Mouse (Mus musculus): ENCODE measurements at regions not wholly inside any gene's neighbourhood (a gene's known extent, or its start where the extent isn't known, plus 50 kb on each side); places are given as distances from the start of the nearest gene placed in this dataset.
"Not testable (repeated sequence)": the region's sequence is repeated elsewhere in the genome, so short reads cannot be mapped to it uniquely, and the experiment has no call there.

DNA sequence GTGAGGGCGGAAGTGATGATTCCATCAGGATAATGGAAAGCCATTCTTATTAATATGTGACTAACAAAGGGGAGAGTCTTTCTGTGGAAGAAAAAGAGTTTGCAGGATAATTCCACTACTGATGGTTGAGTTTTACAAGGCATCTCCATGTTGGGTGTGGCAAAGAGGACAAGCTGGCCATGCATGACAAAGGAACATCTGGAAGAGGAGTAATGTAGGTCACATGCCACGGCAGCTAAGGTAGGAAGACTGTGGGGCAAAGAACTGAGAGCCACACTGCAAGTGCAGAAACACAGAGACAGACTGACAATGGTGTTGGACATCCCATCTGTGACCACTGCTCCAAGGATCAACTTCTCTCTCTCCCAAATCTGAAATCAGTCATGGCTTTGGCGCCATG lies 196.4 kb upstream of the Gdi2 start:
- DNase-seq (ENCODE audit: low spot score in 2 of 2) = no peak

DNA sequence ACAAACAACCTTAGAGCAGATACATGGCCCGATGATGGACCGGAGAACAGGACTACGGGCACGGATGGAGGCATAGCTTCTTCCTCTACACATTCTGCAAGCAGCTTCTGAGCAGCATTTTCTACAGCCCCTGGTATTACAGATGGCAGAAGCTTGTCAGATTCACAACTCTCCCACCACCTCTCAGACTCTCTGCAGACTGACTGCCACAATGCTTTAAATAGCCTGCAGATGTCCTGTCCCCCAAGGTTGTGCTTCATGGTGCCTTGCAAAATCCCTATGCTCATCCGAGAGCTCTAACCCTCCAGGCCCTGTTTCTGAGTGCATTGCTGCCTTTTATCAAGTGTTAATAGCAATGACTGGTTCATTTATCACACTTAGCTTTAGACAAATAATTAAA lies 194.3 kb upstream of the Gdi2 start:
- DNase-seq (ENCODE audit: low spot score in 2 of 2) = peak; percentile 24 to 56

DNA sequence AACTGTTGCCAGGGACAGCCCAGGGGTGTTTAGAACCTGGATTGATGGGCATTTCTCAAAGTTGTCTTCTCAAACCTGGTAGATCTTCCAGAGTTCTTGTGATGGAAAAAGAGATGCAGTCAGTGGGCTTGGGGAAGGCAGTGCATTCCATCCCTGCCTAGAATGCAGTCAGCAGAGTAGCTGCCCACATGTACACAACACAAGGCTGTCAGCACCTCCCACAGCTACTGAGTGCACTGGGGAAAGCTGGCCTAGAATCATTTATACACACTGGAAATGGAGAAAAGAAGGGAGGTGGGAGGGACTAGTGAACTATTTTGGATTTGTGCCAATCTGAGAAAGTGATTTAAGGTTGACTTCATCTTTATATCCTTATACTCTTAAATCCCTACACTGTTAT lies 183.0 kb upstream of the Gdi2 start:
- peak; percentile 3 to 57 for DNase-seq (ENCODE audit: low spot score in 2 of 2)

DNA sequence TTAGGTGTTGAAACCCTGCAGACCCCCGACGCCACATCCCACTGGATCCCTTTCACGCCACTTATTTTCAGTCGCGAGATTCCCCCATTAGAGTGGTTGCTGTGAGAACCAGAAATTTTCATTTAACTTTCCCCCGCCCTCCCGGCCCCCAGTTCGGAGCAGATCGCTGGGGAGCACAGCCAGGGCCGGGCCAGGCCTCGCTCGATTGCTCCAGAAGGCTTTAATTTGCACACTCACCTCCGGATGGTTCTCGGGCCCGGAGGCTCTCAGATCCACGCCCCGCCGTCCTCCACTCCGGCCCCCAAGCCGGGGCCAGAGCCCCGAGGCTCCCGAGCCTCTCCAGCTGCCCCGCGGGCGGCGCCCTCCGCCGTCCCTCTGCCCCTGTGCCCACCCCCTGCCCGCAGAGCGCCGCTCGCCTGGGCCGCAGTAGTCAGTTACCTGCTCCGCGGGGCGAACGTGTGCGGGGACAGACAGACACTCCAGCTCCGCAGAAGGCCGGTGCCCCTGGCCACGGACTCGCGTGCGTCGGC lies 179.7 kb upstream of the Gdi2 start:
- DNase-seq (ENCODE audit: low spot score in 2 of 2) = peak in 1 of 2 experiments; percentile 6

DNA sequence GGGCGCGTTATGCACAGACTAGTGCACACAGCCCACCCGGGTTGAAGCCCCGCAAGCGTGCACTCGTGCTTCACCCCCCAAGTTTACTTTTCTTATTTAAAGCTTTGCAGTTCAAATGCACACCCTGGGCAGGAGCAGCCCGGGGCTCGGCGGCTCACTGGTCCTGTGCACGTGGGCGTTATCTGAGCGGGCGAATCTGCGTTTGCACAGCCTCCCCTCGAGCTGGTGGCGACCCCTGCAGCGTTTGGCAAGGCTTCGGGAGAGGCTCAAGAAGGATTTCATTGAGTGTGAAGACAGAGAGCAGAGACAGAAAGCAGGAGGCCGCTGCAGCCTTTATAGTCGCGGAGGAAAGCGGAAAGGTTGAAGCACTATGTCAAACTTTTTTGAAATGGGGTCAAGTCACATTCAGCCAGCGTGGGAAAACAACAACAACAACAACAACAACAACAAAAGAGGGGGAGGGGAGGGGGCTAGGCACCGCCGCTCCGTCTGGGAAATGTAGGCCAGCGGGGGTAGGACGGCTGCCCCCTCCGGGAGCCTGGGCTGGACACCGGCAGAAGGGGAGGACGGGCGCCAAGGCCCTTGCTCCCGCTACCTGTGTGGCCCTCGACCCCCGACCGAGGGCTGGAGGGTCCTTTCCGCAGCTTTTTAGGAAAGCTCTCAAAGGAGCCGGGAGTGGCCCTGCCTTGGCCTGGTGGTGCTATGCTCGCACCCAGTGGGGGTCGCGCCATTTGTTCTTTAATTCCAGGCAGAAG lies 178.7 kb upstream of the Gdi2 start:
- peak; percentile 12 to 40 for DNase-seq (ENCODE audit: low spot score in 2 of 2)

DNA sequence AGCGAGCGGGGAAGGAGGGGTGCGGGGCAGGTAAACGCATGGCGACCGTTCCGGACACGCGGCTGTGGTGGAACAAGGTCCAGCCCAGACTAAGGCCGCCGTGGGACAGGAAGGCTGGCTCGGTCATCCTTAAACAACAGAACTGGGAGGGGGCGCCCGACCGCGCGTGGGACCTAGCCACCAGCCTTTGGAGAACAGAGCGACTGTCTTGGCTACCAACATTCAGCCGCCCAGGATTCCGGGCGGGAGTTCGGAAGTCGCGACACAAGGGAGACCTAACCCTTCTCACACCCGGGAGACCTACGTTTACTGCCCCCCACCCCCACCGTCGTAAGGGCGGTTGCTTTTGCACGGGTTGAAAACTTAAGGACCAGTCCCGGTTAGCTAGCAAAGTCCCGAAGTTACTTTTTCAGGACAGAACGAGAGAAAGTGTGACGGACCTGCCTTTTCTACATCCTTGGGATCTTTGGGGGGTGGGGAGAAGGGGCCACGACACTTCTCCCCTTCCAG lies 178.1 kb upstream of the Gdi2 start:
- peak; percentile 19 to 20 for DNase-seq (ENCODE audit: low spot score in 2 of 2)

DNA sequence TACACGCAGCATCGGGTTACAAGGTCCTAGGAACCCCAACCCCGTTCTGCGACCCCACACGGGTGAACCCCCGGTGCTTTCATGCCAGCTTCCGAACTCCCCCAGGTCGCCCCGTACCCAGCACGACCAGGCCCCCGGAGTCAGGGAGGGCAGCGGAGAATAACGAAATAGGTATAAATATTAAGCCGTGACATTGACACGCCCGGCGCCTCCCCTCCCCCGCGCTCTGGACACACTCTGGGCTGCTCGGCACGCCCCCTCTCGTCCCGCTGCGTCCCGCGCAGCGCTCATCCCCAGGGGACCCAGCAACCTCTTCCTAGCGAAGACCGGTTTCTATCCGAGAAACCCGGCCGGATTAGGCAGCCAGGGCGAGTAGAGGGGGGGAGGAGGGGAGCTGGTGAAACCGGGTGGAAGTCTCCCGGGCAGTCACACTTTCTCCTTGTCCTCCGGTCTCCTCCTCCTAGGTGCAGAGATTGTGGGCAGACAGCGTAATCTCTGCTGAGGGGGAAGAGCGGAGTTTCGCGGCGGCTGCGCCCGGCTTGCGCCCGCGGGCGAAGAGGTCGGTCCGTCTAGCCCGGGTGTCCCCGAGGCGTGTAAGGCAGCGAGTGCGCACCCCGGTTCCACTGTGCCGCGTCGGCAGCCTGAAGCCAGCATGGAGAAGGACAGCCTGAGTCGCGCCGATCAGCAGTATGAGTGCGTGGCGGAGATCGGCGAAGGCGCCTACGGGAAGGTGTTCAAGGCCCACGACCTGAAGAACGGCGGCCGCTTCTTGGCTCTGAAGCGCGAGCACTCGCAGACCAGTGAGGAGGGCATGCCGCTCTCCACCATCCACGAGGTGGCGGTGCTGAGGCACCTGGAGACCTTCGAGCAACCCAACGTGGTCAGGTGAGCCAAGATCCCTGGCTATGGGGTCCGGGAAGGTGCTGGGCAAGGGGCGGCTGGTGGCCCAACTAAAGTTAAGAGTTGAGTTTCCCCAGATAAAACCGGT lies 177.1 kb upstream of the Gdi2 start:
- peak; percentile 46 to 57 for DNase-seq (ENCODE audit: low spot score in 2 of 2)

DNA sequence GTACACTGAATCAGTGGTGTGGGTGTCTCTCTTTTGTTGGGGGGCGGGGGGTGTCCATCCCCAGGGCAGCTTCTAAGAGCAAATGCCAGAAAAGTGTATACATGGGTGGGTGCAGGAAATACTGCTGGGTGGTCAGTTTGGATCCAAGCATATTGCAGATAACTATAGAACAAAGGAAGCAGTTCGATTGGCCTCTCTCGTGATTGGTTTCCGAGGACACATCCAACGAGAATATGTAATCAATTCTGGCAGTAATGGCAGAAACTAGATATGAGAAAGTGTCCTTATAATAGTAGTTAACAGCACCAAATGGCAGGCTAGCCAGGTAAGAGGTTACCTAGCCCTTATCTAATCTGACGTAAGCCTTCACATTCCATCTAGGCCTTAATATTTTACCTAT lies 165.2 kb upstream of the Gdi2 start:
- no peak for DNase-seq (ENCODE audit: low spot score in 2 of 2)

DNA sequence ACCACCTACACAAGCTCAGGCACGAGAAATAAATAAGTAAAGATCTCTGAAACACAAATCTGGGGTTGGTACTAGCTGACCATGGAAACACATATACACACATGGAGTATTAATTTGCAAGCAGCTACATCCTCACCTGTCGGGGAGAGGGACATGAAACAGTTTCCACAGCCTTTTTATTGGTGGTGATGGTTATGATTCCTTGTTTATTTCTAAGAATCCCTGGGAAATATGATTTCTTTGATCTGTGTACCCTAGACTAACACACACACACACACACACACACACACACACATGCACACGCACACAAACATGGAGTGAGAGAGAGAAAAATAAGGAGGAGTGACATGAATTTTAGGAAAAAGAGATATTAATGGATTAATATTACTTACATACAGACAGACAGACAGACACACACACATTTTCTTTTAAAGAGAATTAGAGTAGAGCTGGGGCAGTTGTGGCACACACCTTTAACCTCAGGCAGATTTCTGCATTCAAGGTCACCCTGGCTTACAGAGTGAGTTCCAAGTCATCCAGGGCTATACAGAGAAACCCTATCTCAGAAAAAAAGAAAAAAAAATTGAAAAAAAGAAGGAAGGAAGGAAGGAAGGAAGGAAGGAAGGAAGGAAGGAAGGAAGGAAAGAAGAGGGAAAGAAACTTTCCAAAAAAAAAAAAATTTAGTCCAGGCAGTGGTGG lies 164.2 kb upstream of the Gdi2 start:
- not testable (repeated sequence) for DNase-seq (ENCODE audit: low spot score in 2 of 2)

DNA sequence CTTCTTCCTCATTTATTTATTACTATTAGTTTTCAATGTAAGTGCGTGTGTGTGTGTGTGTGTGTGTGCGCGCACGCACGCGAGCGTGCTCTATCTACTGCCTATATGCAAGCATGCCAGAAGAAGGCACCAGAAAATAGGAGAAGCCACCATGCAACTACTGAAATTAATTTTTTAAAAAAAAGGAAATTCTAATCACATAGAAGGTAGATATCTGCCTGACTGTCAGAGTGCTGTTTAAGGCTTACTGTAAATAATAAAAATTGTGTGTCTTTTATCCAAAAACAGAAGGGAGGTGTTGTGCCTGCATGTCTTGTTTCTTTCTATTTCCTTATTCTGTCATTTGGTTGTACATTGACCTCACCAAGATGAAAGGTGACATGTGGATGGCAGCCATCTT lies 163.1 kb upstream of the Gdi2 start:
- DNase-seq (ENCODE audit: low spot score in 2 of 2) = no peak

DNA sequence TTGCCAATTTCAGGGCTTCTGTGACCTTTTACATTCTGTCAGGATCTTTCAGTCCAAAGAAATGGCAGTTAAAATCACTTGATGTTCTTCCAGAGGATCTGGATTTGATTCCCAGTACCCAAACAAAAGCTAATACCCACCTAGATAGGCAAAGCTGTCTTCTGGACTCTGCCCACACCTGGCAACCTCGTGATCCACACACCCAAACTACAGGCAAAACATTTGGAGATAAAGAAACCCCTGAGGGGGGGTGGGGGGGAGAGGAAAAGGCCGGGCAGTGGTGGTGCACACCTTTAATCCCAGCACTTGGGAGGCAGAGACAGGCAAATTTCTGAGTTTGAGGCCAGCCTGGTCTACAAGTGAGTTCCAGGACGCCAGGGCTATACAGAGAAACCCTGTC lies 160.1 kb upstream of the Gdi2 start:
- not testable (repeated sequence) for DNase-seq (ENCODE audit: low spot score in 2 of 2)

DNA sequence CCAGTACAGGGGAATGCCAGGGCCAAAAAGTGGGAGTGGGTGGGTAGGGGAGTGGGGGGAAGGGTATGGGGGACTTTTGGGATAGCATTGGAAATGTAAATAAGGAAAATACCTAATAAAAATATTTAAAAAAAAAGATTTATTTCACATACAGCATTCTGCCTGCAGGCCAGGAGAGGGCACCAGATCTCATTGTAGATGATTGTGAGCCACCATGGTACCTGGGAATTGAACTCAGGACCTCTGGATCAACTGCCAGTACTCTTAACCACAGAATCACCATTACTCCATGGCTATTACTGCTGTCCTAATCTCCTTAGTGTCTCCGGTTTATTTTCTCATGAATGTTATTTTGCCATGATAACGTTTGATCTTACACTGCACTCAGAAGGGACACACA lies 132.1 kb upstream of the Gdi2 start:
- not testable (repeated sequence) for DNase-seq (ENCODE audit: low spot score in 2 of 2)

DNA sequence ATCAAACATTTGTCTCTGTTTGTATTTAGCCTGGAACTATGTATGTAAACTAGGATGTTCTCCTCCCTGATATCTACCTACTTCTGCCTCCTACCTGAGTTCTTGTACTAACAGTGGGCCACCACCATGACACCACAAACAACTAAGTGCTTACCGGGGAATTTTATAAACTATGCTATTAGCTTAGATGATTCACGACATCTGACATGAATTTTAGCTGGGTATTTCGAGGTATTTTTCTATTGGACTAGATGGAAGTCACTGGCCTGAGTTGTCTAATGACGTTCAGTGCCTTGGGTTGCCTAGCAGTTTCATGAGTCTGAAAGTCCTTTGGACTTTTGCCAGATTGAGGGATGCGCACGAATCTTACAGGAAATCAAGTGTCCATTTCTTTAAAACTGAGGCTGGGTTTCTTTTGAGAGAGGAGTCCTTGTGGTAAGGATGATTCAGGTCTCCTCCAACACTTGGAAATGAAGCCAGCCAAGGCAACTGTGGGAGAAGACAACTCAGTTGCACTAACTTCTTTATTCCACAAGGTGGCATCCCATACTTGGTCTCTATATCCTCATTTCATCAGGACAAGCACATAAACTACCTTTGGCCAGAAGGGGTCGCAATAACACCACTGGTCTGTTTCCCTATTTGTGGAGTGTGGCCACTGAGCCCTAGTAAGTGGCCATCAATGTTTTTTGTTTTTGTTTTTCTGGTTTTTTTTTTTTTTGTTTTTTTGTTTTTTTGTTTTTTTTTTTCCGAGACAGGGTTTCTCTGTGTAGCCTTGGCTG lies 131.4 kb upstream of the Gdi2 start:
- DNase-seq (ENCODE audit: low spot score in 2 of 2) = peak; percentile 81 to 86

DNA sequence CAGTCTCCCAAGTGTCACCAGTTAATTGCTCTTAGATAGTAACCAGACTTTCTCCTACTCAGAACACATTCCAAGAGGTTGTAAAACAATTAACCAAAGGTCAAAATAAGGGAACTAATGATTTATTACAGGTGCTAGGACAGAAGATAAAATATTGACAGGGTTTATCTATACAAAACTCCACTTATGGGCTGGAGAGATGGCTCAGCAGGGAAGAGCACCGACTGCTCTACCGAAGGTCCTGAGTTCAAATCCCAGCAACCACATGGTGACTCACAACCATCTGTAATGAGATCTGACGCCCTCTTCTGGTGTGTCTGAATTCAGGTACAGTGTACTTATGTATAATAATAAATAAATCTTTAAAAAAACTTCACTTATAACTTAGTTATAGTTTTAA lies 127.6 kb upstream of the Gdi2 start:
- DNase-seq (ENCODE audit: low spot score in 2 of 2) = not testable (repeated sequence)

DNA sequence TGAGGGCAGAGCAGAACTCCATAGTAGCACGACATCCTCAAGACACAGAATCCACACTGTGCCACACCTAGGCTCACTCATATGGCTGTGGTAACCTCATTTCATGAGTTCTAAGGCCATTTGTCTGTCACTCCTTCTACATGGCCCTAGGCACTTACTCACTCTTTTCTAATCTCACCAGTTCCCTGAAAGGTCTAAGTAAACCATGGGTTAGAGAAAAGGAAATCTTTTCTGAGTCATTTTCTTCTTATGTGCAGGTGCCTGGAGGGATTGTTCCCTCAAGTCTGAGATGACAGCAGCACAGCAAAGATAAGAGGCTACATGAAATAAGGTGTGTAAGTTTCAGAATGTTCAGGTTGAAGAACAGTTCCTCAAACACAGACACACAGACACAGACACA lies 120.8 kb upstream of the Gdi2 start:
- DNase-seq (ENCODE audit: low spot score in 2 of 2) = no peak

DNA sequence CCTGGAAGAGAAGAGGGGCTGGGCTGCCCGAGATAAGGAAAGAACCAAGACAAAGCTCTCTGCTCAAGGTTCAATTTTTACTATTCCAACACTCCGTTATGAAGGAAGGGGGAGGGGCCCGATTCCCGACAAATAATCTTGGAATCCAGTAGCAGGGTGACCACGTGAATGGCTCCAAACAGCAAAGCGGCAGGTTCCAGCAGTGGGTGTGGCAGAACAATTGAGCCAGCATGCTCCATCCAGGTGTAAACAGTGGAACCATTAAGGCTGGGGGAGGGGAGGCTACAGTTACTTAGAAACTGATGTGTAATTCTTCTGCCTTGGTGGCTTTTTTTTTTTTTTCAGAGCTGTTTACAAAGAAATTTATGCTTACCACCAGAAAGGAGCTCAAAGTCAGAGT lies 82.5 kb upstream of the Gdi2 start:
- DNase-seq (ENCODE audit: low spot score in 2 of 2) = not testable (repeated sequence)

DNA sequence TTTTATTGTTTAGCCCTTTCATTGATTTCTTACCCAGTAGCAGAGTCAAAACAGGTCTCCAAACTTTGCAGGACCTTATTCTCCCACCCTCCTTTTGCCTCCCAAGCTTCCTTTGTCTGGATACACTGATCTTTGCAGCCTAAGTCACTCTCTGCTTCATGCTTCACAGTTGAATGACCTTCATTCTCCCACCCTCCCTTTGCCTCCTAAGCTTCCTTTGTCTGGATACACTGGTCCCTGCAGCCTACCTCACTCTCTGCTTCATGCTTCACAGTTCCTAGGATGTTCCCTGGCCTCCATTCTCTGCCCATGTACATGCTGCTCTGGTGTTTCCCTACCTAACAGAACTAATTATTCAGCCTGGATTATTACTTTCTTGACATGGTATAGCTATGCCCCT lies 61.0 kb upstream of the Gdi2 start:
- no peak for DNase-seq (ENCODE audit: low spot score in 2 of 2)

DNA sequence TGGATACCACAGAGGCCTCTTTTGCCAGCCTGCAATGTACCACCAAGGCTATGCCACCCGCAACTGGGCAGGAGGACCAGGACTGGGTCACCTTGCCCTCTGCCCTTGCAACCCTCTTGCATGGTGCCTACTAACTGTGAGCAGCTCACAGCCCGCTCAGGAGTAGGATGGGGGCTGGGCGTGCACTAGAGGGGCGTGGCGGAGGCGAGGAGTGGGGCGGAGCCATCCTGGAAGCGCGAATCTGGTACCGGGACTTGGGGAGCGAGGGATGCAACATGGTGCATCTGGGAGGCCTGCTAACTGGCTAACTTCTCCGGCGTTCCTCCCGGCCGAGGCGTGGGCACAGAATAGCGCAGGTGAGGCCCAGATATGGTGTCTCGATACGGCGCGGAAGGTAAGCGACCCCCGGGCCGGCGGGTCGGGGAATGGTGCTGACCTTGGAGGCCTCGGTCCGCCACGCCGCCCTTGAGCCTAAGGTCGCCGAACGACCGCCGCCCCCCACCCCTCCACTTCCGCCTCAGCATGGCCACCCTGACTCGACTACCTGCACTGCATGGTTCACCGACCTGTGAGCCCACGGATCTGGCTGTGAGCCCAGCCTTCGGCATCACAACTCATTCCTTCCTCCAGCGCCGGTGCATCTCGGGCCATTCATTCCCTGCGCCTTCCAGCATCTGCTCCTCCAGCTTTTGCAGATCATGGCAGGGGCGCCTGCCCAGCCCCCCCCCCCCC lies 59.7 kb upstream of the Gdi2 start:
- peak; percentile 47 to 58 for DNase-seq (ENCODE audit: low spot score in 2 of 2)
